Mouse (Mus musculus): Measurements from ENCODE around the gene Cdc42ep4.

Cdc42ep4 gene

GRCm38 (mm10) chr11:113777878-113778464 is 26.3 kb upstream of the Cdc42ep4 start:
- no peak for DNase-seq (ENCODE audit: low read depth, low spot score)

- no peak for DNase-seq (ENCODE audit: low read depth, low spot score)
Measured at GRCm38 (mm10) chr11:113776851-113777511, 25.3 kb upstream of the Cdc42ep4 start.

DNA sequence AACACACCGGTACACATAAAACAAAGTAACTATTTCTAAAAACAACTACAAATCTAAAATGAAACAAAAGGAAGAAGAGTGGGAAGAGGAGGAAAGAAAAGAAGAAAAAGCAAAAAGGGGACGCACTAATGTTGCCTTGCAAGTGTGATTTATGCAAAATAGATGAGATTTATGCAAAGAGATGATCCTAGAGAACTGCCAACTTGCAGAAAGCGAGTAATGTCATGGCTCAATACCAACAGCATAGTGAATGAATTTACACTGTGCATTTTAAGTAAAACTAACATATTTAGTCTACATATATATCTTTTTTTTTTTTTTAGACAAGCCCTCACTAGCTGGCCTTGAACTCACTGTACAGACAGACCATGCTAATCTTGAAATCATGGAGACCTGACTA is 23.1 kb upstream of the Cdc42ep4 start:
- DNase-seq (ENCODE audit: low read depth, low spot score), result no peak

- no peak for DNase-seq (ENCODE audit: low read depth, low spot score)
Measured at GRCm38 (mm10) chr11:113773191-113773590, 21.5 kb upstream of the Cdc42ep4 start.

DNA sequence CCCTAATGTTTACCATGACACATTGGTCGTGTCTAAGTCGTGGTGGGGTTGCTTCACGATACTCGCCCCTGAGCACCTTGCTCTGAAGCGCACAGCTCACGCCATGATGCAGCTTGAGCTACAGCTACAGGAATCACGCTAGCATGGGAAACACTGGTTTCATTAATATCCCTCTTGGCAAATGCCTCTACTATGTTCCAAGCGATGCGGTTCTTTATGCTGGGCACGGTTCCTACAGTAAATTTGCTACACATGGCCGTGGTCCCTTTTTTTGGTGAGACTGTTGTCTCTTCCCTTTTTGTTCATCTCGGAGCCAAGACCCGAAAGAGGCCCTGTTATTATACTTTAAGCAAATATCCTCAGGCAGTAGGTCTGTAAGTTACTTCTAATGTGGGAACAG is 19.5 kb upstream of the Cdc42ep4 start:
- no peak for DNase-seq (ENCODE audit: low read depth, low spot score)

- no peak for DNase-seq (ENCODE audit: low read depth, low spot score)
Measured at GRCm38 (mm10) chr11:113768356-113768755, 16.7 kb upstream of the Cdc42ep4 start.

DNA sequence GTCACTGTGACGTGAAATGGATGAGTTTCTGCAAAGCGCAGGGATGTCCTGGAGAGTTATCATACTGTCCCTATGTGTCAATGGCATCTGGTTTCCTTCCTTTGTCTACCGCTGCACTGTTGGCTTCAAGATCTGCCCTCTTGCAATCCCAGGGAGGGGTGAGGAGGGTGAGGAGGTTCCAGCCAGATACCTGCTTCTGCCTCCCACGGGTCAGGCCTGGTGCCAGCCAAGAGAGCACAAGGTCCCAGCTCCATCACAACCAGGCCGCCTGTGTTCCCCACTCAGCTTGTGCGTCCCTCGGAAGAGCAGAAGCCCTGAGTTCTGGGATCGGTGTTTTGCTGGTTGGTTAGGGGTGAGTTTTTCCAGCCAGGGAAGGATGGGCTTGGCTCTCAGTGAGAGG is 15.6 kb upstream of the Cdc42ep4 start:
- DNase-seq (ENCODE audit: low read depth, low spot score), result no peak

DNA sequence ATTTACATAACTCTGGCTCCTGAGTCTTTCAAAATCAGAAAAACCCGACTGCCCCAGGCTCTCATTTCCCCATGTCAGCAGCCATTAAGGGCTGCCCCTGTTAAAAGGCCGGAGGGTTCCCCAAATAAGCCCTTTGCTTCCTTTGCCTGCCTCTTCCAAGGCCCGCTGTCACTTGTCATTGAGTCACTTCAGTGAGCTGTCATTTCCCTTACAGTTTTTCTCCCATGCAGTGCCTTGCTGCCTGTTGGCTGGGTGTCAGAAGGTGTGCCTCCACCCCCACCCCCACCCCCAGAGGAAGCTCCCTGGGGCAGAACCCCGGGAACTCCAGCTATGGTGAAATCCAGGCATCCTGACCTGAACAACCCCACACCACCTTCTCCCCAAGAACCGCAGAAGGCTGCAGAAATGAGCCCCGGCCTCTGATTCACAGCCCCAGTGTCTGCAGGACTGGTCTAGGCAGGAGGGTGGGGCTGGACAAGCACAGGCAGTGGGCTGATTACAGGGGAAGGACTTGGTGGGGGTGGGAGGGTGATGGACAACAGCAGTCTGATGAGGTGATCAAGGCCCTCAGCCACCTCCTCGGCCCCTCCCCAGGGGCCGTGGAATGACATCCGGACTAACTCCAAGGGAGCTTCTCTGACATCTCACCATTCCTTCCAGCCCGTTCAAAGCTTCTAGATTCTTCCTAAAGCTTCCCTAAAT is 14.8 kb upstream of the Cdc42ep4 start:
- DNase-seq (ENCODE audit: low read depth, low spot score), result no peak

DNA sequence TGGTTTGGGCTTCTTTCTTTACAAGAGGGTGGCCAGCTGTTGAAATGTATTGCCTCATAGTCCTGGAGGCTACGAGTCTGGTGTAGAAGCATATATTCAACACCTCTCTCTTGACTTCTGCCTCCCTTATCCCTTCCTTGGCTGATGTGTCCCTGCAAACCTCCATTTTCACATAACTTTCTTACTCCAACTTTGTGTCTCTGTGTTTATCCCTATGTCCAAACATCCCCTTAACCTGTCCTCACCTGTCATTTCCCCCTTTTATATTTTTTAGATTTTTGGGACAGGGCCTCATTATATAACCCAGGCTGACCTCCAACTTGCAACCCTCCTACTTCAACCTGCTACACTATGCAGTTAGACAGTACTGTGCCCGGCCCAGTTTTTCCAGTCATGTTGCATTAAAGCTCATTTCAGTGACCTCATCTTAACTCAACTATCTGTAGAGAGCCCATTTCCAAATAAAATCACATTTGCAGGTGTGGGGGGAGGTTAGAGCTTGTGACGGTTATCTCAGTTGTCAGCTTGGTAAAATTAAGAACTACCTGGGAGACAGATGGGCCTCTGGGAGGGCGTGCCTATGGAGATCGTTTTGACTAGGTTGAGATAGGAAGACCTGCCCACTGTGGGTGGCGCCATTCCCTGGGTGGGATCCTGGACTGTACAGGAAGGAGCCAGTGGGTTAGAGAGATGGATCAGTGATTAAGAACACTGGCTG is 12.6 kb upstream of the Cdc42ep4 start:
- no peak for DNase-seq (ENCODE audit: low read depth, low spot score)

DNA sequence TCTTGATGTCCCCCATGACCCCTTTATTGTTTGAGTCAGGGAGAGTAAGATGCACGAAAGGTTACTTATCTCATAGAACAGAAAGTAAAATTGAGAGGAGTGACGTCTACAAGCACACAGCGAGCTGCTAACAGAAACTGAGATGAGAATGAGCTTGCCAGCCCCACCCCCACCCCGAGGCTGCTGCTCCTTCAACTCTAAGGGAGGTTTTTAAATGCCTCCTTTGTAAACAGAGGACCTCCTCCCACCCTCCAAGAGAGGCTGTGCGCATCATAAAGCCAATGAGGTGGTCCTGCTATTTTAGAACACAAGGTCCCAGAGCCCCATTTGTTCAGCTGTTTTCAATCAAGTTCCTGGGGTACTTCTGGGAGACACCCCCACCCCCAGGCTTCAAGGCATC is 11.8 kb upstream of the Cdc42ep4 start:
- no peak for DNase-seq (ENCODE audit: low read depth, low spot score)

DNA sequence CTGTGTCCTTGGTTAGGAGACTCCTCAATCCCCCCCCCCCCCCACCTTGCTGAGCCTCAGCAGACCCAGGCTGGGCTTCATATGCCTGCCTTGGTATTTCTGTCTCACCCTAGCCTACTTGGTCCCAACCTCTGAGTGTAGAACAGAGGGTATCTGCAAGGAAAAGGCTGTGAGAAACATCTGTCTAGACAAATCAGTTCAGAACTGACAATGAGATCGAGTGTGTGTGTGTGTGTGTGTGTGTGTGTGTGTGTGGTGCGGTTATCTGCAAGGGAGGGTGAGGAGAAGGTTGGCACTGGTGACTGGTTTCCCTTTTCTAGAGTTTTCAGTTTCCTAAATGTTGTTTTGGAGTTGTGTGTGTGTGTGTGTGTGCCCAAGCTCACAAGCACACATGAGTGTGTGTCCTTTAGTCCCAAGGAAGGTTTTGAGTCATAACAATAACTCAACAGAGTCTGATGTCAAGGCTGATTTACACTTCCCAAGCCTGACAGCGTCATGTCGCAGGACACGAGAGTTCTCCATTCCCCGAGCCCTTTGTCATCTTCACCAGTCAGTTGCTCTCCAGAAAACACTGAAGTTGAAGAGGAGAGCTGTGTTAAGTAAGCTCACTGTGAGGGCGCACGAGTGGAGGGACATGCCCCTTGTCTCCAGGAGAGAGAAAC is 10.6 kb upstream of the Cdc42ep4 start:
- DNase-seq (ENCODE audit: low read depth, low spot score), result no peak

DNA sequence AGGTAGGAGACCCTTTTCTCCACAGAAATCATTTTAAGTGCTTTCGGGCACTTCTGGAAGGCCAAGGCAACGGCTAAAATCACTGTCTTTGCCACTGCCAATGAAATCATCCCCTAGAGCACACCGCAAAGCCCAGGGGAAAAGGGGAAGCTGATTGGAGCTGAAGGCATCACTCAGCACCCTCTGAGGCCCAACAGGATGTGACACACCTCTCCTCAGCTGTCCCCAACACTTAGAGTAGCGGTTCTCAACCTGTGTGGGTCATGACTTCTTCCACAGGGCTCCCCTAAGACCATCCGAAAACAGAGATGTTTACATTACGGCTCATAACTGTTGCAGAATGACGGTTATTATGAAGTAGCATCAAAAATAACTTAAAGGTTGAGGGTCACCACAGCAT is 10.0 kb upstream of the Cdc42ep4 start:
- DNase-seq (ENCODE audit: low read depth, low spot score), result no peak

DNA sequence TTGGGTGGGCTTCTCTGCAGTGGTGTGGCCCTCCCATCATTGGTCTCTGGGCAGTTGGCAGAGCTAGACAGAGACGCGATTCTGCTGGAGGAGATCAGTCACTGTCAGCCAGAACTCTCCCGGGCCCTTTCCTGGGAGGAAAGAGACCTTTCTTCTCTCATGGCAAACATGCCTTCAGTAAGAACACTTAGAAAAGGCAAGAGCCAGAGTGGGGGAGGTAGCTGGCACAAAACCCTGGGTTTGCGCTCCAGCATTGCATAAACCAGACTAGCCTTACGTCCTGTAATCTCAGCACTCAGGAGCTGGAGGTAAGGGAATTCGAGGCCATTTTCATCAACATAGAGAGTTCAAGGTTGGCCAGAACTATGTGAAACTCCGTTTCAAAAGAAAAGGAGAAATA is 8.8 kb upstream of the Cdc42ep4 start:
- DNase-seq (ENCODE audit: low read depth, low spot score), result no peak

- no peak for DNase-seq (ENCODE audit: low read depth, low spot score)
Measured at GRCm38 (mm10) chr11:113758851-113759250, 7.2 kb upstream of the Cdc42ep4 start.

DNA sequence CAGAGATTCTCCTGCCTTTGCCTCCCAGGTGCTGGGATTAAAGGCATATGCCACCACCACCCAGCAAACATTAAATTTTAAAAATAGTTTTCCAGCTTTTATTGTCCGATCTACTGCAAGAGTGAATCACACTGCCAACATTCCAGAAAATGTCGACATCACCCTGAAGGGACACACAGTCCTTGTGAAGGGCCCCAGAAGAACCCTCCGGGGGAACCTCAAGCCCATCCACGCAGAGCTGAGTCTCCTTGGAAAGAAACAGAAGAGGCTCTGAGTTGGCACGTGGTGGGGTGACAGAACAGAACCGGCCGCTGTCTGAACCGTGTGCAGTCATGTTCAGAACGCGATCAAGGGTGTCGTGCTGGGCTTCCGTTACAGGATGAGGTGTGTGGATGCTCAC is 4.9 kb upstream of the Cdc42ep4 start:
- no peak for DNase-seq (ENCODE audit: low read depth, low spot score)

DNA sequence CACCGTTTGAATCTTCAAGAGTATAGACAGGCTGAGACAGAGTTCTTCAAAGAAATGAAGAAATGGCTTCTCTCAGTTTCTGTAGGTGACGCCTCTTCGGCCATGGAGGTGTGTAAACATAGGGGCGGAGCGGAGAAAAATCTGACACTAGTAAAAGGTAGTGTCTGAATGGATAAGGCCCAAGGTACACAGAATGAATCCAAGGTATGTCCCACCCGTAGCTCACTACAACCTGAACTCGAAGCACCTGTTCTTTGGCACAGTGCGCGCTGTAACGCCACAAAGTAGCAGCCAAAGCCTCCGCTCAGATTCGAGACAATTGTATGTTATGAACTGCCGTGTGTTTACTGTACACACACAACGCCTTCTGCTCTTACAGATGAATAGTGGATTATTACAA is 4.2 kb upstream of the Cdc42ep4 start:
- no peak for DNase-seq (ENCODE audit: low read depth, low spot score)

- DNase-seq (ENCODE audit: low read depth, low spot score), result no peak
Measured at GRCm38 (mm10) chr11:113754845-113755244, 3.2 kb upstream of the Cdc42ep4 start.

DNA sequence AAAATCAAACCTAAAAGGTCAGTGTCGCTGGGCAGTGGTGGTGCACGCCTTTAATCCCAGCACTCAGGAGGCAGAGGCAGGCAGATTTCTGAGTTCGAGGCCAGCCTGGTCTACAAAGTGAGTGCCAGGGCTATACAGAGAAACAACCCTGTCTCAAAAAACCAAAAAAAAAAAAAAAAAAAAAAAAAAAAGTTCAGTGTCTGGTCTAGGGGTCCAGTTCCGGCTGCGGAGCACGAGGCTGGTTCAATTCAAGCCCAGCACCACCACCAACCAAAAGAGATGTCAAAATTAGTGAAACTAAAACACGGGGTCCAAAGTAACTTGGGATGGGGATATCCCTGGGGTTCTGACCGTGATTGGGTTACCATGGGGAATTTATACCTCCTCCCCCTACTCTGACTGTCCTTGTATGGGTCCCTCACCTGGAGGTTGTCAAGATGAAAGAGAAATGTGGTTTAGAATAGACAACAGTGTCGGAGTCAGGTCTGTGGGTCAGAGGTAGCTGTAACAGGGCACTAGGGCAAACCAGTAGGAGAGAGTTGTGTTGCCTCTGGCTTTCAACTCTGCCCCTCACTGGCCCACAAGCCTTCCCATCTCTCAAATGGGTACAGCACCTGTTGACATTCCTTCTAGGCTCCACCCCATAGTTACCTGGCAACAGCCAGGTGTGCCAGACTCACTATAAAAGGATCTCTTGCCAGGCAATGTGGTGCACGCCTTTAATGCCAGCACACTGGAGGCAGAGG is 1.2 kb upstream of the Cdc42ep4 start:
- DNase-seq (ENCODE audit: low read depth, low spot score), result no peak

- no peak for DNase-seq (ENCODE audit: low read depth, low spot score)
Measured at GRCm38 (mm10) chr11:113752158-113752661, 529 bp upstream of the Cdc42ep4 start.

DNA sequence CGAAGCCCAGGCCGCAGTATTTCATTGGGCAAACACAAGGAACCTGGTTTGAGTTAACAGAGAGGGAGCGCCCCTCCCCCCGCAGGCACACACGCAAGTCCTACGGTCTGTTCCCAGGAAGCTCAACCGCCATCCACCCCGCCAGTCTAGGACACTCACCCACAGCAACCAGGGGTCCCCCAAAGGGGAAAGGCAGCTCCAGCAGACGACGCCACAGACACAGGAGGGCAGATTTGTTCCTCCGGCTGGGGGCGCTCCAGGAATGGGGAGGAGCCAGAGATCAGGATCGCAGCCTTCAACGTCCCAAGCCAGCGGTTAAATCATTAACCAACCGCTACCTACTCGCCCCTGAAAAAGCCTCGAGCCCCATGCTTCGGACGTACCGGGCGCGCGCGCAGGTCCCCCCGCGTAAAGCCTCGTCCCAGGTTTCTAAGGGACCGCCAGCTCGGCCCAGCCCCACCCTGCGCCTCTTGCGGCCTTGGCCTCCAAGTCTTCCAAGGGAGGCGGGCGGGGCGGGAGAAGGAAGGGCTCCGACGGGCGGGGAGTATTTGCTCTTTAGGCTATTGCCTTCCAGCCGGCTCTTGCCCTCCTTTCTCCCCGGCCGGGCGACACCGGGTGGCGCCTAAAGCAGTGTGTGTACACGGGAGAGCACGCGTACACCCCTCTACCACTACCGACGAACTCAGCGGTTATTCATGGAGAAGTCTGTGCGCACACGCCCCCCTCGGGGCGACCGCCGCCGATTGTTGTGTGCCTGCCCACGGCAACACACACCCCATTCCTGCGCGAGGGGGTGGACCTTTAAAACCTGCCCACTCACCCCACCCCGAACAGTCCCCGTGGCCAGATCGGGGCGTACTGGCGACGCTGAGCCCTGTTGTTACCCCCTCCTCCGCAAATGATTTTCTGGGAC is 854 bp downstream of the Cdc42ep4 start:
- peak; percentile 21 for DNase-seq (ENCODE audit: low read depth, low spot score)

All from retina, postnatal 7 days (tissue).